Mouse (Mus musculus): ENCODE data around the gene Apc2.
A peak's percentile ranks its signal among the peaks of the same experiment; 100 is the strongest.
"Not testable (repeated sequence)": the region's sequence is repeated elsewhere in the genome, so short reads cannot be mapped to it uniquely, and the experiment has no call there.

Apc2 gene

GRCm38 (mm10) chr10:80295618-80296425 is at the start of gene Apc2:
TSS of gene Apc2 (plus strand) at chr10:80295977.
- DNase-seq = peak; percentile 88

GRCm38 (mm10) chr10:80247849-80248248 is 47.9 kb upstream of the Apc2 start:
- peak; percentile 38 for DNase-seq

DNA sequence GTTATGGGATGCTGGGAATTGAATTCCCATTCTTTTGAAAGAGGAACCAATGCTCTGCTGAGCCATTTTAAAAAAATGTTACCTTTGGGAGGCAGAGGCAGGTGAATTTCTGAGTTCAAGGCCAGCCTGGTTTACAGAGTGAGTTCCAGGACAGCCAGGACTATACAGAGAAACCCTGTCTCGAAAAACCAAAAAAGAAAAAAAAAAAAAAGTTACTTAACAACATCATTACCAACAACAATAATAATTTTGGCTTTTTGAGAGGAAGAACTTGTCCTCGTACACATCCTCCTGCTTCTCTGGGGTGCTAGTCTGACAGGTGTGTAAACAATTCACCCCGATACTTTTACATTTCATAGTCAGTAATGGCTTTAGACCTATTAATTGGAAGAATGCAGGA is 47.3 kb upstream of the Apc2 start:
- not testable (repeated sequence) for DNase-seq

DNA sequence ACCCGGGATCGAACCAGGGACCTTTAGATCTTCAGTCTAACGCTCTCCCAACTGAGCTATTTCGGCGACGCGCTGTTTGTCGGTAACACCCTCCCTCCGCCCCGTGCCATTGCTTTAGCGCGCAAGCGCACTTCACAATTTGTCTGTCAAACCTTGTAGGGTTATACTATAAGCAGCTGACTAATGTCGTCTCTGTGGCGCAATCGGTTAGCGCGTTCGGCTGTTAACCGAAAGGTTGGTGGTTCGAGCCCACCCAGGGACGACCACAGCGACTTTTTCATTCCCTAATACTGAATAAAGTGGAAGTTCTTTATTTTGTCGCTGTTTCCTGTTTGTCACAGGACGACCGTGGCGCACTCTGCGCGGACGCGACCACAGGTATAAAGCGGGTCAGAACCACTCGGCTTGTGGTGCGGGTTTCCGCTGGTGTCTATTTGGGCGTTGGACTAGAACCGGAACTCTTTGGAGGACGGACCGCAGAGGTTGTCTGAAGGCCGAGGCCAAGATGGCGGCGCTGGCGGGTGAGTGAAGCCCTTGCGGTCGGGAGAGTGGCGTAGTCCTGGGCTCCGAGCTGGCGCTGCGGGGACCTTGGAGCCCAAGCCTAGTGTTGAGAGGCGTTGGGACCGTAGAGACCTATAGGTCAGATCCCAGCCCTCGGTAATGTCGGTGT is 46.7 kb upstream of the Apc2 start, which contains the start of gene Ndufs7:
Gene Ndufs7 (plus strand): TSS at position 151 of the 670 bp plus-strand sequence.
- peak; percentile 95 for DNase-seq

DNA sequence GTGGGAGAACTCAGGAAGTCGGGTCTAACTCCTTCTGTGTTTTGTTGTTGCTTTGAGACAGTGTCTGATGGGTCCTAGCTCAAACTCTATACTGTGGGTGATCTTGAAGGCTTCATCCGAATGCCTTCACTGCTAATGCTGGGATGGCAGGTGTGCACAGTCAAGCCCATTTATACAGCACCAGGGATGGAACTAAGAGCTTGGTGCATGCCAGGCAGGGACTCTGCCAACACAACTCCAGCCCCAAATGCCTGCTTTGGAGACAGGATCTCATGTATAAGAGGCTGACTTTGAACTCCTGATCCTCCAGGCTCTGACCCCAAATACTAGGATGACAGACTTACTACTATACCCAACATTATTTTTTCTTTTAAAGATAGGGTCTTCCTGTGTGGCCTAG is 45.7 kb upstream of the Apc2 start:
- DNase-seq = peak; percentile 43

DNA sequence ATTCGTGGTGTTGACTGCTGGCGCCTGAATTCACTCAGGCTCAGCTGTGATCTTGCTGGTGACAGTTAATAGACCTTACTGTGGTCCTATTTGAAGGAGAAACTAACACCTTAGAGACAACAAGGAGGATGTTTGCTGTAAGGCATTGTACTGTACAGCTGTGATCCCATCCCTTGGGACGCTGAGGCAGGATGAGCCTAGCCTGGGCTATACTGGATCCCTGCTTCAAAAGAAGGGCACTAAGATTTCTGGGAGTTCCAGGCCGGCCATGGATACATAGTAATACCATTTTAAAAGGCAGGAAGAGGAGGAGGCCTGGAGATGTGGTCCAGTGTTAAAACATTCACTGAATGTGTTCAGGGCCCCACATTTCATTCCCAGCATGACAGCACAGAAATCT is 45.2 kb upstream of the Apc2 start:
- peak; percentile 26 for DNase-seq

- no peak for DNase-seq
These were observed 43.8 kb upstream of the Apc2 start for GRCm38 (mm10) chr10:80252011-80252410.

GRCm38 (mm10) chr10:80252493-80253274 is 43.1 kb upstream of the Apc2 start:
- DNase-seq = peak; percentile 32

- peak; percentile 33 for DNase-seq
These were observed 42.2 kb upstream of the Apc2 start for GRCm38 (mm10) chr10:80253551-80253950.

- peak; percentile 48 for DNase-seq
These were observed 41.2 kb upstream of the Apc2 start for GRCm38 (mm10) chr10:80254331-80255297.

DNA sequence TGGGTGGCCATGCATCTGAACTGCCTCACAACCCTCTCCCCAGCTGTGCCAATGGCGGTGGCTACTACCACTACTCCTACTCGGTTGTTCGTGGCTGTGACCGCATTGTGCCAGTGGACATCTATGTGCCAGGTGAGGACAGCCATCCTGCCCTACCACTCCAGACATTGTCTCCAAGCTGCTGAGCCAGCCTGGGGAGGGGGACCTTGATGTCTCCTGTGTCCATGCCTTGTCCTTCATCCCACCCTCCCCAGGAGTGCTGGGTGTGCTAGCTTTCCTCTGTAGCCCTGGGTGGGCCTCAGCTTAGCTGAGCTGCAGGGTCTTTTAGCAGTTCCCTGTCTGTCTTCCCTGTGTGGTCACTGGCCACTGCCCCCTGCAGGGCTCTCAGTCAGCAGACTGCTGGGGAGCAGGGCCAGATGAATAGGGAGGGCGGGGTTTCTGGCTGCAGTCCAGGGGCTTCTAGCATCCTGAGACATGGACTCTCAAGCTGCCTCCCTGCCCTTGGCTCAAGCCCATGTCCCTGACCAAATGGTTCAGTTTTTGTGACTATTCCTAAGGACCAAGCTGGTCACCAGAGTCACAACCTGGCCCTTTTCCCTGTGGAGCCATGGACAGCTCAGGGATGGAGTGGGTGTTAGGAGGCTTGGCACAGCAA is 39.8 kb upstream of the Apc2 start:
- DNase-seq = peak; percentile 73

GRCm38 (mm10) chr10:80257936-80258335 is 37.8 kb upstream of the Apc2 start:
- peak; percentile 64 for DNase-seq

- peak; percentile 67 for DNase-seq
These were observed 36.9 kb upstream of the Apc2 start for GRCm38 (mm10) chr10:80258752-80259462.

- DNase-seq = peak; percentile 67
These were observed 36.3 kb upstream of the Apc2 start for GRCm38 (mm10) chr10:80259463-80259805.

DNA sequence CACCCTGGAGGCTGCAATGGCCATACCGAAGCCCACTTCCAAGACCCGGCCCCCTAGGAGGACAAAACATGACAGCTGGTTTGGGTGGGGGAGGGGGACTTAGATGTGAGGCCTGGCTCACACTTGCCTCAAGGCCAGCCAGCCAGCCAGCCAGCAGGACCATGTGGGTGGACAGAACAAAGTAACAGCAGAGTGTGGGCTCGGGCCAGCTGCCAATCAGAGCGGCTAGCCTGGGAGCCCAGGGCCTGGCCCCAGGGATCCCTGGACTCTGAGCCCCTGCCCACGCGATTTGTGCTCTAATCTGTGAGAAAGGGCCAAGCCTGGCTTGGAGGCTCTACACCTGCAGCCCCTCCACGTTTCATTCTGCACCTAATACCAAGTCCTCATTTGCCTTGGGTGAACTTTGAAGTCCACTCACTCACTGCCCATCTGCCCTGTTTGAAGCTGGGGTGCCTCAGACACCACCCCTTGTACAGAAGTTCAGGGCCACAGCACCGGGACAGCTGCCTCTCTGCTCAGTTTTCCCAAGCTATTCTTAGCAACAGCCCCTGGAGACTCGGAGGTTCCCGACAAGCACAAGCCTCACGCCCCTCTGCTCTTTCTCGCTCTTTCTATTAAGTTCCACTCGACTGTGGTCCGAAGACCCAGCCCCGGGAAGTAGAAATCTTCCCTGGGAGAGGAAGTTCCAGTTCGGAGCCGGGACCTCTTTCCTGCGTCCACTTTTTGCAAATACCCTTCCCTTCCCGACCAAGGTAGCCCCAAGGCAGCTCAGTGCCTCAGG is 35.7 kb upstream of the Apc2 start:
- DNase-seq = peak; percentile 87

GRCm38 (mm10) chr10:80260642-80261584 is 34.9 kb upstream of the Apc2 start, which contains the start of the genes Gamt and Dazap1:
TSS of gene Gamt (minus strand) at chr10:80261012.
TSS of gene Dazap1 (plus strand) at chr10:80261486.
- peak; percentile 93 for DNase-seq

DNA sequence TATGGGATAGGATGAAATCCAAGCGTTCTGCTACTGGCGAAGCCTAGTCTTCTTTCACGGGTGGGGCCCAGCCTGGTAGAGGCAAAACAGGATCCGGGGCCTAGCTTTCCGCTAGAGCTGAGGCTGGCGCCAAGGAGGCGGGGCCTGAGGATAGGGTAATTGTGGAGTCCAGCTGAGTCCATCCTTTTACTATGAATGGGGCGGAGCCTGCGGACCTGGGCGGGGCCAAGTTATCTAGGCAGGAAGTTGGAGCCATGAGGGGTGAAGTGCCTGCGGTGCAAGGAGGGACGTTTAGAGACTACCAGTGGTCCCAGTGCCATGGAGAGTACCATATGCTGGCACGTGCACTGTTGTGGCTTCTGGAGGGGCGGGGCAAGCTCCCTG is 34.2 kb upstream of the Apc2 start:
- DNase-seq = peak; percentile 94

GRCm38 (mm10) chr10:80262169-80262568 is 33.6 kb upstream of the Apc2 start:
- peak; percentile 56 for DNase-seq
